Comparison of ENCODE assay signal across 18 mouse cellular contexts in genomic region chr12:83947260-83947811, GRCm38 (mm10). TPM values are rescaled to one million over a fixed set of nuclear protein-coding genes. Genes with fewer than 3 reads are reported as not detected.
DNase-seq lines count a peak whose midpoint lies in the region; ATAC-seq and TF ChIP-seq lines count a peak whose summit lies in the region.
"Had no signal": no experiment of that assay in that cellular context is flagged by ENCODE, and none has a peak within 500 bp of the region (broad histone marks: within the 10 kb centered on the region; RNA-seq: fewer than 3 reads in every experiment).

No protein-coding gene starts in this region.

- no peak overlapping the region for H3K4me2 ChIP-seq in kidney, embryonic 15.5 days
- no peak overlapping the region for H3K4me2 ChIP-seq in heart, embryonic 14.5 days (ENCODE audit: low read length)
- H3K4me2 ChIP-seq in lung, postnatal 0 days (replicated peaks; ENCODE audit: low read depth, low read length) = no peak overlapping the region
- H3K4me2 ChIP-seq in stomach, postnatal 0 days (replicated peaks; ENCODE audit: low read depth) = no peak overlapping the region
- H3K4me2 ChIP-seq: forebrain, embryonic 12.5 days; hindbrain, embryonic 13.5 days; limb, embryonic 15.5 days had no signal

- WGBS in kidney, embryonic 15.5 days = 82% methylated on average over 8 of the region's 8 CpGs
- WGBS in heart, embryonic 14.5 days = 59% methylated on average over 8 of the region's 8 CpGs
- WGBS in lung, postnatal 0 days = 61% methylated on average over 8 of the region's 8 CpGs
- WGBS in stomach, postnatal 0 days = 75% methylated on average over 8 of the region's 8 CpGs

- peaks cover 20% of the 10 kb centered on the region for H3K4me1 ChIP-seq in kidney, embryonic 15.5 days
- H3K4me1 ChIP-seq in bone marrow macrophage, adult 2 months (ENCODE audit: control insufficient read depth, insufficient read depth, low read length) = peaks cover 22% of the 10 kb centered on the region
- peaks cover 11 to 12% of the 10 kb centered on the region in 2 experiments for H3K4me1 ChIP-seq in heart, embryonic 14.5 days (ENCODE audit: control insufficient read depth in 2 of 2, insufficient read depth in 2 of 2, low read length in 2 of 2)
- 0 out of 2 replicates have a peak, but pooled peaks cover 4% of the 10 kb centered on the region for H3K4me1 ChIP-seq in lung, postnatal 0 days (ENCODE audit: insufficient read depth, low read depth, low read length)
- H3K4me1 ChIP-seq in stomach, postnatal 0 days (replicated peaks; ENCODE audit: control insufficient read depth, insufficient read depth) = peaks cover 2% of the 10 kb centered on the region

- peak; percentile 97 for TF ChIP-seq EP300 in lung, postnatal 0 days (IDR thresholded peaks at IDR 0.05)
- TF ChIP-seq EP300 in stomach, postnatal 0 days (optimal IDR thresholded peaks at IDR 0.05) = no peak

- no peak for ATAC-seq in kidney, embryonic 15.5 days (replicated peaks; ENCODE audit: low FRiP score)
- ATAC-seq in heart, embryonic 14.5 days (ENCODE audit: insufficient number of reproducible peaks, insufficient read depth, low FRiP score, low read depth) = no peak; the same call in 1 of the 2 replicates
- peak; percentile 81 for ATAC-seq in lung, postnatal 0 days
- no peak for ATAC-seq in stomach, postnatal 0 days (ENCODE audit: low FRiP score, low TSS enrichment)

- peaks cover 4% of the 10 kb centered on the region; the same call in 1 of the 2 replicates for H3K36me3 ChIP-seq in kidney, embryonic 15.5 days
- H3K36me3 ChIP-seq in heart, embryonic 14.5 days (ENCODE audit: control insufficient read depth, insufficient read depth, low read length) = peaks cover 5% of the 10 kb centered on the region
- no peaks in the 10 kb centered on the region for H3K36me3 ChIP-seq in lung, postnatal 0 days (ENCODE audit: insufficient read depth, low read length)
- H3K36me3 ChIP-seq in stomach, postnatal 0 days (ENCODE audit: control insufficient read depth, insufficient read depth, low read length) = no peaks in the 10 kb centered on the region
- H3K36me3 ChIP-seq: hindbrain, embryonic 13.5 days had no signal

- no peak for DNase-seq in kidney, adult 8-10 months
- DNase-seq in lung, postnatal 0 days (ENCODE audit: low spot score) = peak; percentile 75
- DNase-seq in frontal cortex, postnatal 36 days (ENCODE audit: low spot score in 2 of 2) = no peak
- no peak for DNase-seq in stomach, postnatal 0 days (ENCODE audit: low spot score)
- DNase-seq in right cerebral cortex, postnatal 4 days = no peak
- DNase-seq: cerebellum, postnatal 36 days; gastrocnemius, postnatal 36 days; midbrain, embryonic 14.5 days had no signal

- TF ChIP-seq POLR2A in bone marrow macrophage, adult 2 months (IDR thresholded peaks at IDR 0.05; ENCODE audit: borderline replicate concordance, low read depth, low read length) = no peak

- H3K27me3 ChIP-seq in kidney, embryonic 15.5 days = no peaks in the 10 kb centered on the region
- H3K27me3 ChIP-seq in heart, embryonic 14.5 days (ENCODE audit: control insufficient read depth, insufficient read depth, low read length) = no peaks in the 10 kb centered on the region
- no peaks in the 10 kb centered on the region for H3K27me3 ChIP-seq in lung, postnatal 0 days (replicated peaks; ENCODE audit: insufficient read depth, low read length)
- no peaks in the 10 kb centered on the region for H3K27me3 ChIP-seq in stomach, postnatal 0 days (ENCODE audit: control insufficient read depth, insufficient read depth, low read length)
- H3K27me3 ChIP-seq: forebrain, embryonic 12.5 days; hindbrain, embryonic 13.5 days; limb, embryonic 15.5 days had no signal

- no peak overlapping the region for H3K9ac ChIP-seq in kidney, embryonic 15.5 days
- no peak overlapping the region for H3K9ac ChIP-seq in heart, embryonic 14.5 days (ENCODE audit: low read length)
- no peak overlapping the region for H3K9ac ChIP-seq in lung, postnatal 0 days (replicated peaks; ENCODE audit: low read depth)
- H3K9ac ChIP-seq in stomach, postnatal 0 days (ENCODE audit: low read length) = no peak overlapping the region
- H3K9ac ChIP-seq: forebrain, embryonic 12.5 days; hindbrain, embryonic 13.5 days; limb, embryonic 15.5 days had no signal

- H3K4me3 ChIP-seq in kidney, embryonic 15.5 days (replicated peaks) = no peak overlapping the region
- peak overlapping the region; percentile 11; the same call in 1 of the 2 replicates for H3K4me3 ChIP-seq in bone marrow macrophage, adult 2 months (ENCODE audit: insufficient read depth, low read length)
- H3K4me3 ChIP-seq in heart, embryonic 14.5 days (ENCODE audit: control insufficient read depth in 1 of 2, insufficient read depth in 1 of 2, low read depth in 1 of 2, low read length in 2 of 2) = no peak overlapping the region
- H3K4me3 ChIP-seq in lung, postnatal 0 days (ENCODE audit: low read depth, low read length) = no peak overlapping the region
- no peak overlapping the region for H3K4me3 ChIP-seq in stomach, postnatal 0 days (ENCODE audit: low read depth, low read length)
- H3K4me3 ChIP-seq: forebrain, embryonic 12.5 days; hindbrain, embryonic 13.5 days; limb, embryonic 15.5 days had no signal

- no peak for TF ChIP-seq CTCF in bone marrow macrophage, adult 2 months (IDR thresholded peaks at IDR 0.05; ENCODE audit: low read depth, low read length)
- no peak for TF ChIP-seq CTCF in lung, postnatal 0 days (IDR thresholded peaks at IDR 0.05)
- no peak for TF ChIP-seq CTCF in stomach, postnatal 0 days (IDR thresholded peaks at IDR 0.05; ENCODE audit: low read depth)

- 0 out of 2 replicates have a peak, but pooled peaks cover 2% of the 10 kb centered on the region for H3K9me3 ChIP-seq in kidney, embryonic 15.5 days (replicated peaks)
- no peaks in the 10 kb centered on the region for H3K9me3 ChIP-seq in heart, embryonic 14.5 days (ENCODE audit: control insufficient read depth, low read length)
- no peaks in the 10 kb centered on the region for H3K9me3 ChIP-seq in lung, postnatal 0 days (ENCODE audit: low read length)
- H3K9me3 ChIP-seq in stomach, postnatal 0 days (ENCODE audit: control insufficient read depth, low read length) = no peaks in the 10 kb centered on the region
- H3K9me3 ChIP-seq: forebrain, embryonic 12.5 days; hindbrain, embryonic 13.5 days; limb, embryonic 15.5 days had no signal

- H3K27ac ChIP-seq in kidney, embryonic 15.5 days = peak overlapping the region; percentile 56
- H3K27ac ChIP-seq in bone marrow macrophage, adult 2 months (ENCODE audit: insufficient read depth, low read depth, low read length) = peak overlapping the region; percentile 90
- H3K27ac ChIP-seq in heart, embryonic 14.5 days (replicated peaks in 1 of 2; ENCODE audit: control insufficient read depth in 1 of 2, insufficient read depth in 1 of 2, low read depth in 2 of 2, low read length in 2 of 2) = peak overlapping the region; percentile 45 to 71
- H3K27ac ChIP-seq in lung, postnatal 0 days (ENCODE audit: low read length) = peak overlapping the region; percentile 52; the same call in 1 of the 2 replicates
- no peak overlapping the region for H3K27ac ChIP-seq in stomach, postnatal 0 days (replicated peaks)
- H3K27ac ChIP-seq: forebrain, embryonic 12.5 days; hindbrain, embryonic 13.5 days; limb, embryonic 15.5 days had no signal

RNA-seq across cellular contexts. Expression of gene Riox1, which starts 3.1 kb away (rescaled TPM):
- polyA plus RNA-seq in kidney, embryonic 15.5 days (2015; fragmentation: Nextera tagmentation; extraction: Ambion mirVana) = 14.0 and 14.1 TPM in 2 replicates
- 7.2 and 8.0 TPM in 2 replicates for polyA plus RNA-seq in bone marrow macrophage, adult 2 months (2012; ENCODE audit: insufficient read depth, insufficient read length, missing spikeins)
- 7.8 and 9.2 TPM in 2 replicates for polyA plus RNA-seq in heart, embryonic 14.5 days (2014; fragmentation: Nextera tagmentation; extraction: Ambion mirVana)
- 11.7 and 11.9 TPM in 2 replicates for polyA plus RNA-seq in lung, postnatal 0 days (2015; fragmentation: Nextera tagmentation; extraction: Ambion mirVana)
- 6.9 and 9.9 TPM in 2 replicates for polyA plus RNA-seq in stomach, postnatal 0 days (2015; fragmentation: Nextera tagmentation; extraction: Ambion mirVana)

RNA-seq across cellular contexts. Expression of gene Numb, which starts 25.6 kb away (rescaled TPM):
- polyA plus RNA-seq in kidney, embryonic 15.5 days (2015; fragmentation: Nextera tagmentation; extraction: Ambion mirVana) = 41.2 and 41.3 TPM in 2 replicates
- polyA plus RNA-seq in bone marrow macrophage, adult 2 months (2012; ENCODE audit: insufficient read depth, insufficient read length, missing spikeins) = 33.0 and 42.4 TPM in 2 replicates
- 29.9 and 31.8 TPM in 2 replicates for polyA plus RNA-seq in heart, embryonic 14.5 days (2014; fragmentation: Nextera tagmentation; extraction: Ambion mirVana)
- 52.6 and 57.8 TPM in 2 replicates for polyA plus RNA-seq in lung, postnatal 0 days (2015; fragmentation: Nextera tagmentation; extraction: Ambion mirVana)
- polyA plus RNA-seq in stomach, postnatal 0 days (2015; fragmentation: Nextera tagmentation; extraction: Ambion mirVana) = 19.9 and 22.6 TPM in 2 replicates

RNA-seq across cellular contexts. Expression of gene Heatr4, which starts 37.3 kb away (rescaled TPM):
- not detected in 2 replicates for polyA plus RNA-seq in kidney, embryonic 15.5 days (2015; fragmentation: Nextera tagmentation; extraction: Ambion mirVana)
- polyA plus RNA-seq in bone marrow macrophage, adult 2 months (2012; ENCODE audit: insufficient read depth, insufficient read length, missing spikeins) = not detected in 2 replicates
- not detected in 2 replicates for polyA plus RNA-seq in heart, embryonic 14.5 days (2014; fragmentation: Nextera tagmentation; extraction: Ambion mirVana)
- polyA plus RNA-seq in lung, postnatal 0 days (2015; fragmentation: Nextera tagmentation; extraction: Ambion mirVana) = not detected in 2 replicates
- polyA plus RNA-seq in stomach, postnatal 0 days (2015; fragmentation: Nextera tagmentation; extraction: Ambion mirVana) = 0.06 TPM in 1 of 2 replicates, not detected in the other
- polyA plus RNA-seq: embryonic facial prominence, embryonic 14.5 days; forebrain, embryonic 12.5 days; hindbrain, embryonic 13.5 days; limb, embryonic 15.5 days; midbrain, embryonic 14.5 days; neural tube, embryonic 14.5 days; spleen, adult 2 months; urinary bladder, adult 2 months had no signal

RNA-seq across cellular contexts. Expression of gene Acot2, which starts 40.3 kb away (rescaled TPM):
- 37.8 and 39.0 TPM in 2 replicates for polyA plus RNA-seq in kidney, embryonic 15.5 days (2015; fragmentation: Nextera tagmentation; extraction: Ambion mirVana)
- 12.5 and 15.0 TPM in 2 replicates for polyA plus RNA-seq in bone marrow macrophage, adult 2 months (2012; ENCODE audit: insufficient read depth, insufficient read length, missing spikeins)
- 79.5 and 81.2 TPM in 2 replicates for polyA plus RNA-seq in heart, embryonic 14.5 days (2014; fragmentation: Nextera tagmentation; extraction: Ambion mirVana)
- 79.7 and 99.8 TPM in 2 replicates for polyA plus RNA-seq in lung, postnatal 0 days (2015; fragmentation: Nextera tagmentation; extraction: Ambion mirVana)
- 45.6 and 47.2 TPM in 2 replicates for polyA plus RNA-seq in stomach, postnatal 0 days (2015; fragmentation: Nextera tagmentation; extraction: Ambion mirVana)
